Mouse (Mus musculus): ENCODE results near the gene Atp8b2. TPM values are rescaled to one million over a fixed set of nuclear protein-coding genes. Genes with fewer than 3 reads are reported as not detected.
A peak's percentile ranks its signal among the peaks of the same experiment; 100 is the strongest.

The Atp8b2 gene
- 14.9 and 15.4 TPM in 2 replicates for polyA plus RNA-seq (2014; fragmentation: Nextera tagmentation; extraction: Ambion mirVana)

- peak within 1 kb of the TSS; percentile 97 for H3K4me3 ChIP-seq (ENCODE audit: low read depth, low read length)
- no peaks in the 10 kb centered on the region for H3K36me3 ChIP-seq (ENCODE audit: control insufficient read depth, insufficient read depth, low read length)
- H3K27me3 ChIP-seq (ENCODE audit: control insufficient read depth, insufficient read depth, low read length): no peaks in the 10 kb centered on the region
- peak within 1 kb of the TSS; percentile 78 for H3K27ac ChIP-seq (ENCODE audit: low read depth, low read length)
- under 1% methylated on average over 18 of the region's 35 CpGs for WGBS
- ATAC-seq (replicated peaks; ENCODE audit: low FRiP score): peak; percentile 66
- DNase-seq (ENCODE audit: low spot score): peak; percentile 90
- H3K4me2 ChIP-seq (ENCODE audit: low read depth, low read length, severe bottlenecking): peak within 1 kb of the TSS; percentile 88
- H3K4me1 ChIP-seq (replicated peaks; ENCODE audit: control insufficient read depth, insufficient read depth, low read length): peaks cover 23% of the 10 kb centered on the region
- no peaks in the 10 kb centered on the region for H3K9me3 ChIP-seq (ENCODE audit: control insufficient read depth, low read length)
- peak within 1 kb of the TSS; percentile 90 for H3K9ac ChIP-seq (ENCODE audit: low read length)
Observed at GRCm38 (mm10) chr3:89963221-89963763, at the start of gene Atp8b2. Atp8b2 (minus strand) TSS chr3:89963508.

- no peaks in the 10 kb centered on the region for H3K27me3 ChIP-seq (ENCODE audit: control insufficient read depth, insufficient read depth, low read length)
- peaks cover 27% of the 10 kb centered on the region for H3K36me3 ChIP-seq (ENCODE audit: control insufficient read depth, insufficient read depth, low read length)
- no peaks in the 10 kb centered on the region for H3K9me3 ChIP-seq (ENCODE audit: control insufficient read depth, low read length)
- 92% methylated on average over 2 of the region's 2 CpGs for WGBS
- no peak overlapping the region for H3K4me3 ChIP-seq (ENCODE audit: low read depth, low read length)
- DNase-seq (ENCODE audit: low spot score) (no peak), ATAC-seq (replicated peaks; ENCODE audit: low FRiP score) (no peak)
- H3K4me2 ChIP-seq (ENCODE audit: low read depth, low read length, severe bottlenecking): no peak overlapping the region
- H3K27ac ChIP-seq (ENCODE audit: low read depth, low read length): no peak overlapping the region
- no peaks in the 10 kb centered on the region for H3K4me1 ChIP-seq (replicated peaks; ENCODE audit: control insufficient read depth, insufficient read depth, low read length)
- no peak overlapping the region for H3K9ac ChIP-seq (ENCODE audit: low read length)
Observed at GRCm38 (mm10) chr3:90010291-90010690, 47.0 kb upstream of the Atp8b2 start.

DNA sequence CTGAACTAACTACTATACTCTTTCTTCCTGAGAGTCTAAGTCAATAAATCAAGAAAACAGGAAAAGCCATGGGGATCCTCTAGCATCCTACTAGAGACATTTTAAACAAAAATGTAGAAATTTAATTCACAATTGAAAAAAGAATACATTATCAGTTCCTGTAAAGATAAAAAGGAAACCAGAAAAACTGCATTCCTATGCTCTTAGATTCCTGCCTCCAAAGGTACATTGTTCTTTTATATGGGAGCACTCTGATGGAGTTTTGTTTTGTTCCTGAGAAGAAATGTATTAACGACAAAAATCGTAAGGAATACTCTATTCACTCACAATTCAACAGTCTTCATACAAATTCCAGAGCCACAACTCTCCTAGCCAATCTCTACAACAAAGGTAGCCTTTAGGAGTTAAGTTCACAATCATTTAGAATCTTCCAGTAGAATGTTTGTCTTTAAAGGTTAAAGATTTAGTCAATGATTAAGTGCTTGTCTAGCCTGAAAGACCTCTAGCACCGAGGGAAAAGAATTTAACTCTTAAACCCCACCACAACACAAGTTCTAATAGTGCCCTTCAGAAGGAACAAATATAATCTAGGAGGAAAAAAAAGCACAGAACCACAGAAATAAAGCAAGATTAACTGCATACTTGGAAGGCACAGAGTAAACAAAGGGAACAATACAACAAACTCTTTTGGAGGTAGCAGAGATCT, 40.9 kb upstream of the Atp8b2 start:
- DNase-seq (ENCODE audit: low spot score): no peak
- no peak overlapping the region for H3K4me3 ChIP-seq (ENCODE audit: low read depth, low read length)
- no peak overlapping the region for H3K4me2 ChIP-seq (ENCODE audit: low read depth, low read length, severe bottlenecking)
- no peaks in the 10 kb centered on the region for H3K9me3 ChIP-seq (ENCODE audit: control insufficient read depth, low read length)
- H3K4me1 ChIP-seq (replicated peaks; ENCODE audit: control insufficient read depth, insufficient read depth, low read length): no peaks in the 10 kb centered on the region
- H3K36me3 ChIP-seq (ENCODE audit: control insufficient read depth, insufficient read depth, low read length): peaks cover 14% of the 10 kb centered on the region; the same call in 1 of the 2 replicates
- no peaks in the 10 kb centered on the region for H3K27me3 ChIP-seq (ENCODE audit: control insufficient read depth, insufficient read depth, low read length)
- 83% methylated on average over 3 of the region's 3 CpGs for WGBS
- H3K9ac ChIP-seq (ENCODE audit: low read length): no peak overlapping the region
- no peak overlapping the region for H3K27ac ChIP-seq (ENCODE audit: low read depth, low read length)
- no peak for ATAC-seq (replicated peaks; ENCODE audit: low FRiP score)

GRCm38 (mm10) chr3:89999830-90000229, 36.5 kb upstream of the Atp8b2 start:
- no peaks in the 10 kb centered on the region for H3K4me1 ChIP-seq (replicated peaks; ENCODE audit: control insufficient read depth, insufficient read depth, low read length)
- peaks cover 4% of the 10 kb centered on the region; the same call in 1 of the 2 replicates for H3K36me3 ChIP-seq (ENCODE audit: control insufficient read depth, insufficient read depth, low read length)
- H3K27ac ChIP-seq (ENCODE audit: low read depth, low read length): no peak overlapping the region
- no peaks in the 10 kb centered on the region for H3K9me3 ChIP-seq (ENCODE audit: control insufficient read depth, low read length)
- H3K27me3 ChIP-seq (ENCODE audit: control insufficient read depth, insufficient read depth, low read length): no peaks in the 10 kb centered on the region
- H3K4me3 ChIP-seq (ENCODE audit: low read depth, low read length): no peak overlapping the region
- ATAC-seq (replicated peaks; ENCODE audit: low FRiP score): no peak
- DNase-seq (ENCODE audit: low spot score): no peak
- H3K4me2 ChIP-seq (ENCODE audit: low read depth, low read length, severe bottlenecking): no peak overlapping the region
- WGBS: 82% methylated on average over 4 of the region's 4 CpGs
- no peak overlapping the region for H3K9ac ChIP-seq (ENCODE audit: low read length)

DNA sequence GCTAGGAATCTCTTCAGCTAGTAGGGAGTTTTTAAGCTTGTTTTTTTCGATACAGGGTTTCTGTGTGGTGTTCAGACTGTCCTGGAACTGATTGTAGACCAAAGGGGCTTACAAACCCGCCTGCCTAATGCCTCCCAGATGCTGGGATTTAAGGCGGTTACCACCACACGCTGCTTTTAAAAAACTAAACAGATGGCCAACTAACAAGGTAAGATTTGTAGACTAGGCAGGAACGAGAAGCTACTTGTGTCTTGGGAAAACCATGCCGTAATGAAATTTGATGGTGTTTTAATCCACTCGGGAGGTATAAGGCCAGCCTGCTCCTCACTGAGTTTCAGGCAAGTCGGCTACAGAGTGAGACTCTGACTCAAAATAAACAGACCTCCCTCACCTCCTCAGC, 35.8 kb upstream of the Atp8b2 start:
- peak; percentile 54 for DNase-seq (ENCODE audit: low spot score)

GRCm38 (mm10) chr3:89998612-89999054, 35.3 kb upstream of the Atp8b2 start, which contains the start of gene Hax1:
Hax1 (minus strand) TSS chr3:89998780.
- H3K27ac ChIP-seq (ENCODE audit: low read depth, low read length): peak within 1 kb of the TSS; percentile 39; the same call in 1 of the 2 replicates
- WGBS: under 1% methylated on average over 26 of the region's 26 CpGs
- no peaks in the 10 kb centered on the region for H3K9me3 ChIP-seq (ENCODE audit: control insufficient read depth, low read length)
- DNase-seq (ENCODE audit: low spot score): peak; percentile 94
- peak within 1 kb of the TSS; percentile 82 for H3K4me2 ChIP-seq (ENCODE audit: low read depth, low read length, severe bottlenecking)
- no peaks in the 10 kb centered on the region for H3K27me3 ChIP-seq (ENCODE audit: control insufficient read depth, insufficient read depth, low read length)
- peaks cover 4% of the 10 kb centered on the region; the same call in 1 of the 2 replicates for H3K36me3 ChIP-seq (ENCODE audit: control insufficient read depth, insufficient read depth, low read length)
- no peaks in the 10 kb centered on the region for H3K4me1 ChIP-seq (replicated peaks; ENCODE audit: control insufficient read depth, insufficient read depth, low read length)
- peak; percentile 92 for ATAC-seq (replicated peaks; ENCODE audit: low FRiP score)
- H3K4me3 ChIP-seq (ENCODE audit: low read depth, low read length): peak within 1 kb of the TSS; percentile 70
- H3K9ac ChIP-seq (ENCODE audit: low read length): peak within 1 kb of the TSS; percentile 64

More for the DNA sequence above, 35.8 kb upstream of the Atp8b2 start:
- peaks cover 4% of the 10 kb centered on the region; the same call in 1 of the 2 replicates for H3K36me3 ChIP-seq (ENCODE audit: control insufficient read depth, insufficient read depth, low read length)
- H3K4me1 ChIP-seq (replicated peaks; ENCODE audit: control insufficient read depth, insufficient read depth, low read length): no peaks in the 10 kb centered on the region
- H3K4me3 ChIP-seq (ENCODE audit: low read depth, low read length): peak overlapping the region; percentile 70
- ATAC-seq (replicated peaks; ENCODE audit: low FRiP score): no peak; the same call in 1 of the 2 replicates
- H3K27me3 ChIP-seq (ENCODE audit: control insufficient read depth, insufficient read depth, low read length): no peaks in the 10 kb centered on the region
- H3K4me2 ChIP-seq (ENCODE audit: low read depth, low read length, severe bottlenecking): peak overlapping the region; percentile 82
- WGBS: 25% methylated on average over 8 of the region's 8 CpGs
- peak overlapping the region; percentile 64 for H3K9ac ChIP-seq (ENCODE audit: low read length)
- peak overlapping the region; percentile 39; the same call in 1 of the 2 replicates for H3K27ac ChIP-seq (ENCODE audit: low read depth, low read length)
- H3K9me3 ChIP-seq (ENCODE audit: control insufficient read depth, low read length): no peaks in the 10 kb centered on the region

DNA sequence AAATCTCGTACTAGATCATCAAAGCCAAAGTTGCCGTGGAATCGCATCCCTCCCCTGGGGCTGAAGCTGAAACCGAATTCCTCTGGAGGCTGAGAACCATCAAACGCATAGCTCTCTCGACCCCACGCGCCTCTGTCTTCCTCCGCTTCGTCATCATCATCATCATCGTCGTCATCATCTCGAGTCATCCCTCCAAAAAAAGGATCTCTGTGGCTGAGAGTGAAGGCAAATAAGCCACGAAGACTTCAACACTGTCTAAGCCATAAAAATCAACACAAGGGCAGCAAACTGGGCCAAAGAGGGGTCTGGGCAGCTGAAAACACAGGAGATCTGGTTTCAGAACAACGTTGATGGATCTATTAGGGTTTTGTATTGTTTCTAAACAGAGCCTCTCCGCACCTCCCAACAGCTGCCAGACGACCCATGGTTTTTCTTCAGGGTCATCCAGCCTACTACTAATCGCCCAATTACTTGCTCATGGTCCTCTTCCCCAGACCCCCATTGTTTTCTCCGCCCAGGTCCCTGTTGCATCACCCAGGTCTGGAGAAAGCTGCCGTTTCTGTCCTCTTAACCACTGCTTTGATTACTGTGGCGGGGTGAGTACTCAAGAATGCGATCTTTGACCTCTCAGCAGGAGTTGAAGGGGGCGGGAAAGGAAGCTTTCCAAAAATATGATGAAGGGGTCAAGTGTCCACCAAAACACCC, 34.6 kb upstream of the Atp8b2 start:
- H3K9ac ChIP-seq (ENCODE audit: low read length): peak overlapping the region; percentile 64
- WGBS: 16% methylated on average over 22 of the region's 23 CpGs
- peak overlapping the region; percentile 70 for H3K4me3 ChIP-seq (ENCODE audit: low read depth, low read length)
- peak; percentile 58 for ATAC-seq (replicated peaks; ENCODE audit: low FRiP score)
- peak overlapping the region; percentile 34; the same call in 1 of the 2 replicates for H3K27ac ChIP-seq (ENCODE audit: low read depth, low read length)
- H3K36me3 ChIP-seq (ENCODE audit: control insufficient read depth, insufficient read depth, low read length): peaks cover 4% of the 10 kb centered on the region; the same call in 1 of the 2 replicates
- H3K4me1 ChIP-seq (replicated peaks; ENCODE audit: control insufficient read depth, insufficient read depth, low read length): no peaks in the 10 kb centered on the region
- DNase-seq (ENCODE audit: low spot score): peak; percentile 60
- H3K4me2 ChIP-seq (ENCODE audit: low read depth, low read length, severe bottlenecking): peak overlapping the region; percentile 82
- H3K27me3 ChIP-seq (ENCODE audit: control insufficient read depth, insufficient read depth, low read length): no peaks in the 10 kb centered on the region
- no peaks in the 10 kb centered on the region for H3K9me3 ChIP-seq (ENCODE audit: control insufficient read depth, low read length)

DNA sequence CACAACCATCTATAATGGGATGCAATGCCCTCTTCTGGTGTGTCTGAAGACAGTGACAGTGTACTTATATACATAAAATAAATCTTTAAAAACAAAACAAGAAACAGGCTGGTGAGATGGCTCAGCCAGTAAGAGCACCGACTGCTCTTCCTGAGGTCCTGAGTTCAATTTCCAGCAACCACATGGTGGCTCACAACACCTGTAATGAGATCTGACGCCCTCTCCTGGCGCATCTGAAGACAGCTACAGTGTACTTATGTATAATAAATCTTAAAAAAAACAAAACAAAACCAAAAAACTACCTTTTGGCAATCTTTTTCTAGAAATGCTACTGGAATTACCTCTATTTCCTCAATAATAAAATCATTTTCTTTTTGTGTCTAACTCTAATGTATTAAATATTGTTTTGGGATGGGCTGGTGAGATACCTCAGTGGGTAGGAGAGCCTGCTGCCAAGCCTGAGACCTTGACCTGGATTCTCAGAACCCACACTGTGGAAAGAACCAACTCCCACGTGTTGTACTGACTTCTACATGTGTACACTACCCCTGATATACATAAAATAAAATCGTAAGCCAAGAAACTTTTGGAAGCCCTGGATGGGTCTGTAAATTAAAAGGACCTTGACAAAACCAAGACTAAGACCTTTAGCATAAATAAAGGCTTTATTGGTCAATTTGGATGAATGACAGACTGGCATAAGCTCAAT, 31.7 kb upstream of the Atp8b2 start:
- no peaks in the 10 kb centered on the region for H3K4me1 ChIP-seq (replicated peaks; ENCODE audit: control insufficient read depth, insufficient read depth, low read length)
- H3K4me2 ChIP-seq (ENCODE audit: low read depth, low read length, severe bottlenecking): no peak overlapping the region
- H3K4me3 ChIP-seq (ENCODE audit: low read depth, low read length): no peak overlapping the region
- no peak overlapping the region for H3K9ac ChIP-seq (ENCODE audit: low read length)
- no peaks in the 10 kb centered on the region; the same call in 1 of the 2 replicates for H3K36me3 ChIP-seq (ENCODE audit: control insufficient read depth, insufficient read depth, low read length)
- DNase-seq (ENCODE audit: low spot score) (no peak), ATAC-seq (replicated peaks; ENCODE audit: low FRiP score) (no peak)
- no peaks in the 10 kb centered on the region for H3K27me3 ChIP-seq (ENCODE audit: control insufficient read depth, insufficient read depth, low read length)
- no peak overlapping the region for H3K27ac ChIP-seq (ENCODE audit: low read depth, low read length)
- WGBS: 91% methylated on average over 5 of the region's 5 CpGs
- no peaks in the 10 kb centered on the region for H3K9me3 ChIP-seq (ENCODE audit: control insufficient read depth, low read length)

Measured in forebrain, embryonic 11.5 days (tissue).